Mouse (Mus musculus) megakaryocyte, embryonic 14.5 days (primary cell): Measurements from ENCODE around the gene Bcar3.

Source experiments
- FLI1 ChIP-seq: IDR thresholded peaks from 2 replicates; pipeline ENCODE4 v1.6.1; 2012; ENCODE audit warnings: low read length, inconsistent platforms, mixed read lengths
- GATA1 ChIP-seq: IDR thresholded peaks from 3 replicates; pipeline ENCODE4 v1.6.1; 2012; ENCODE audit warnings: mixed read lengths, low read length, inconsistent platforms, borderline replicate concordance

DNA sequence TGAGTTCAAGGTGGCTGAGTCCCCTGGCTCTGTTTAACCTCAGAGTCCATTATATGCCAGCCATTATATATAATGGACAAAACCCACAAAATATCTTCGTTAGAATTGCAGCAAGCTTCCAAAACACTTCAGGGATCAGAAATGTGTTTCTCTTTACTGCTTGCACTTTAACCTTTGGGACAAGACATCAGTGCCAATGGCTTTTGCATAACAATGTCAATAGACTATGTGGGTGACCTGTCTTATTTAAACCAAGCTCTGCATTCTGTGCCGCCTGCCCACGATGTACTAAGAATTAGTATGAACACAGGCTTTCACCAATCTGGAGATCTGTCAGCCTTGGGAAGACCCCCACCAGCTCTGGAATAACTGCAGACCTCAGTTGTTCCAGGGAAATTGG lies 190.4 kb downstream of the Bcar3 start:
- TF ChIP-seq GATA1 (no peak), FLI1 (no peak)
